In genomic region chr2:169914903-169915302, GRCm38 (mm10) we compare ENCODE assay signal across 17 mouse cellular contexts.
DNase-seq lines count a peak whose midpoint lies in the region; TF ChIP-seq lines count a peak whose summit lies in the region.
"Had no signal": no experiment of that assay in that cellular context is flagged by ENCODE, and none has a peak within 500 bp of the region (broad histone marks: within the 10 kb centered on the region; RNA-seq: fewer than 3 reads in every experiment).

No protein-coding gene starts in this region.

- intact Hi-C loops in left cerebral cortex, postnatal 4 days (cut with DNase I), result no loop called here

- peaks cover 12% of the 10 kb centered on the region; the same call in 1 of the 2 replicates for H3K27me3 ChIP-seq in E14TG2a.4 (ENCODE audit: insufficient read depth, low read length)
- H3K27me3 ChIP-seq: embryonic facial prominence, embryonic 15.5 days; liver, embryonic 15.5 days; midbrain, embryonic 15.5 days; stomach, embryonic 15.5 days had no signal

- peak; percentile 26 for DNase-seq in left cerebral cortex, postnatal 4 days
- DNase-seq in left cerebral cortex, adult 11 months (ENCODE audit: low spot score), result no peak
- peak; percentile 98 for DNase-seq in ES-CJ7 (ENCODE audit: low read depth, low spot score)
- peak; percentile 64 for DNase-seq in lung, postnatal 36 days
- DNase-seq in spleen, postnatal 14 days (ENCODE audit: low spot score in 2 of 2), result no peak
- DNase-seq in heart, postnatal 4 days, result no peak
- DNase-seq: adrenal gland, postnatal 25 days; cerebellum, adult 2 months; gastrocnemius, postnatal 14 days; heart, adult 2 months; retina, postnatal 1 day; spleen, adult 18-20 months had no signal

- H3K4me3 ChIP-seq in E14TG2a.4 (replicated peaks; ENCODE audit: low read length), result peak overlapping the region; percentile 73
- H3K4me3 ChIP-seq: embryonic facial prominence, embryonic 15.5 days; heart, adult 2 months; liver, embryonic 15.5 days; midbrain, embryonic 15.5 days; stomach, embryonic 15.5 days had no signal

- H3K4me1 ChIP-seq in E14TG2a.4 (replicated peaks; ENCODE audit: low read depth, low read length), result peaks cover 75% of the 10 kb centered on the region
- H3K4me1 ChIP-seq: embryonic facial prominence, embryonic 15.5 days; liver, embryonic 15.5 days; stomach, embryonic 15.5 days had no signal

- no peaks in the 10 kb centered on the region for H3K36me3 ChIP-seq in E14TG2a.4 (ENCODE audit: insufficient read depth, low read length)
- H3K36me3 ChIP-seq: embryonic facial prominence, embryonic 15.5 days; liver, embryonic 15.5 days; midbrain, embryonic 15.5 days; stomach, embryonic 15.5 days had no signal

- H3K9me3 ChIP-seq in E14TG2a.4 (ENCODE audit: low read length), result no peaks in the 10 kb centered on the region
- H3K9me3 ChIP-seq: embryonic facial prominence, embryonic 15.5 days; liver, embryonic 15.5 days; midbrain, embryonic 15.5 days; stomach, embryonic 15.5 days had no signal

- peak; percentile 11; the same call in 1 of the 2 replicates for TF ChIP-seq CTCF in E14TG2a.4 (conservative IDR thresholded peaks at IDR 0.05; ENCODE audit: low read length)

Comparison
In these comparisons a context has a peak if more than half of its experiments do, and no peak if none do; other contexts are left out.
1. DNase-seq: peak in left cerebral cortex, postnatal 4 days (single experiment), ES-CJ7 (single experiment) and lung, postnatal 36 days (single experiment); none in left cerebral cortex, adult 11 months (single experiment), spleen, postnatal 14 days (0 of 2) and heart, postnatal 4 days (single experiment).